Mouse (Mus musculus) embryonic facial prominence, embryonic 11.5 days (tissue): ENCODE data around the gene Ctnnbip1. TPM values are rescaled to one million over a fixed set of nuclear protein-coding genes. Genes with fewer than 3 reads are reported as not detected.
A peak's percentile ranks its signal among the peaks of the same experiment; 100 is the strongest.

ENCODE experiments used
- ATAC-seq: fragments of 200-750 bp; cut with Nextera tagmentation; replicated peaks from 2 replicates; pipeline ENCODE4 v1.8.0; 2017; ENCODE audit warnings: low read depth; ENCODE audit not compliant: insufficient number of reproducible peaks, low FRiP score, low TSS enrichment
- DNase-seq: peaks from one replicate; pipeline ENCODE4 v3.0.0-alpha.2; 2015; ENCODE audit warnings: low spot score
- H3K27ac ChIP-seq: fragments of 300-500 bp; sonication (generic); replicated peaks from 2 replicates; pipeline ENCODE4 v1.5.1; 2014; ENCODE audit warnings: mild to moderate bottlenecking, low read depth, low read length, control low read depth
- H3K27me3 ChIP-seq: fragments of 300-500 bp; sonication (generic); 2 replicates; pipeline ENCODE4 v1.6.1; 2014; ENCODE audit warnings: mild to moderate bottlenecking, low read length, moderate library complexity, mixed read lengths; ENCODE audit not compliant: control insufficient read depth, insufficient read depth
- H3K36me3 ChIP-seq: fragments of 300-500 bp; sonication (generic); replicated peaks from 2 replicates; pipeline ENCODE4 v1.6.1; 2014; ENCODE audit warnings: low read depth, mild to moderate bottlenecking, low read length, moderate library complexity, mixed read lengths; ENCODE audit not compliant: control insufficient read depth, insufficient read depth
- H3K4me1 ChIP-seq: fragments of 300-500 bp; sonication (generic); 2 replicates; pipeline ENCODE4 v1.6.1; 2014; ENCODE audit warnings: low read length, mixed read lengths; ENCODE audit not compliant: control insufficient read depth, insufficient read depth
- H3K4me2 ChIP-seq: fragments of 300-500 bp; sonication (generic); 2 replicates; pipeline ENCODE4 v1.6.1; 2014; ENCODE audit warnings: low read depth, mild to moderate bottlenecking, control low read depth, low read length, moderate library complexity
- H3K4me3 ChIP-seq: fragments of 300-500 bp; sonication (generic); 2 replicates; pipeline ENCODE4 v1.5.1; 2014; ENCODE audit warnings: low read depth, low read length, control low read depth
- H3K9ac ChIP-seq: fragments of 300-500 bp; sonication (generic); replicated peaks from 2 replicates; pipeline ENCODE4 v1.6.1; 2014; ENCODE audit warnings: mild to moderate bottlenecking, control low read depth, low read length
- H3K9me3 ChIP-seq: fragments of 300-500 bp; sonication (generic); replicated peaks from 2 replicates; pipeline ENCODE4 v1.6.1; 2016; ENCODE audit warnings: mild to moderate bottlenecking, low read length, inconsistent platforms, mixed read lengths; ENCODE audit not compliant: control insufficient read depth
- WGBS: fragments of 180-500 bp; shearing (Covaris S2); extraction: QIAGEN DNeasy Blood & Tissue Kit; methylation state at CpG from one replicate; pipeline ENCODE4 v1.1.7; 2014; 5-methylcytosine and 5-hydroxymethylcytosine counted together
- polyA plus RNA-seq: library from polyadenylated mRNA; unstranded; fragments of >200 nt; fragmentation: Nextera tagmentation; extraction: Ambion mirVana; gene quantifications from 2 replicates; pipeline ENCODE4 v1.2.1, GENCODE M21; 2014

The Ctnnbip1 gene
- polyA plus RNA-seq, 1 experiment from 2014 or later = 68.8 TPM

- Histone ChIP-seq H3K9me3 (no peaks in the 10 kb centered on the region), H3K4me2 (peak overlapping the region; percentile 97), H3K27me3 (peaks cover 8% of the 10 kb centered on the region), H3K9ac (peak overlapping the region; percentile 89), H3K36me3 (no peaks in the 10 kb centered on the region), H3K4me1 (no peaks in the 10 kb centered on the region), H3K27ac (no peak overlapping the region), H3K4me3 (peak overlapping the region; percentile 75)
- under 1% methylated on average over 72 of the region's 72 CpGs for WGBS
- DNase-seq (peak; percentile 49), ATAC-seq (peak; percentile 60)
Measured at GRCm38 (mm10) chr4:149586783-149587595, 69.0 kb downstream of the Ctnnbip1 start.

- 2% methylated on average over 24 of the region's 24 CpGs for WGBS
- peak overlapping the region; percentile 89 for H3K9ac ChIP-seq
- peak overlapping the region; percentile 75 for H3K4me3 ChIP-seq
- H3K4me1 ChIP-seq = no peaks in the 10 kb centered on the region
- peaks cover 8% of the 10 kb centered on the region for H3K27me3 ChIP-seq
- ATAC-seq = peak; percentile 8; the same call in 1 of the 2 replicates
- H3K4me2 ChIP-seq = peak overlapping the region; percentile 97
- H3K36me3 ChIP-seq = no peaks in the 10 kb centered on the region
- H3K27ac ChIP-seq = no peak overlapping the region
- no peaks in the 10 kb centered on the region for H3K9me3 ChIP-seq
- DNase-seq = peak; percentile 30
Measured at GRCm38 (mm10) chr4:149587596-149588168, 69.6 kb downstream of the Ctnnbip1 start.

- no peak for ATAC-seq
- Histone ChIP-seq H3K4me2 (no peak overlapping the region), H3K9me3 (no peaks in the 10 kb centered on the region), H3K9ac (no peak overlapping the region), H3K27ac (no peak overlapping the region), H3K36me3 (no peaks in the 10 kb centered on the region), H3K4me3 (no peak overlapping the region), H3K27me3 (peaks cover 8% of the 10 kb centered on the region), H3K4me1 (no peaks in the 10 kb centered on the region)
- 90% methylated on average over 1 of the region's 1 CpGs for WGBS
- DNase-seq = no peak
Measured at GRCm38 (mm10) chr4:149590200-149590599, 72.2 kb downstream of the Ctnnbip1 start.

- DNase-seq (no peak), ATAC-seq (no peak)
- H3K27ac ChIP-seq = no peak overlapping the region
- no peak overlapping the region for H3K4me2 ChIP-seq
- no peaks in the 10 kb centered on the region for H3K36me3 ChIP-seq
- WGBS = 95% methylated on average over 2 of the region's 2 CpGs
- H3K27me3 ChIP-seq = peaks cover 8% of the 10 kb centered on the region
- H3K9ac ChIP-seq = no peak overlapping the region
- no peaks in the 10 kb centered on the region for H3K4me1 ChIP-seq
- no peak overlapping the region for H3K4me3 ChIP-seq
- no peaks in the 10 kb centered on the region for H3K9me3 ChIP-seq
Measured at GRCm38 (mm10) chr4:149591486-149591885, 73.5 kb downstream of the Ctnnbip1 start.

- DNase-seq (no peak), ATAC-seq (no peak)
- H3K9ac ChIP-seq = no peak overlapping the region
- H3K4me3 ChIP-seq = no peak overlapping the region
- no peaks in the 10 kb centered on the region for H3K9me3 ChIP-seq
- no peaks in the 10 kb centered on the region for H3K36me3 ChIP-seq
- no peaks in the 10 kb centered on the region for H3K27me3 ChIP-seq
- H3K4me2 ChIP-seq = no peak overlapping the region
- no peak overlapping the region for H3K27ac ChIP-seq
- H3K4me1 ChIP-seq = no peaks in the 10 kb centered on the region
- 79% methylated on average over 9 of the region's 9 CpGs for WGBS
Measured at GRCm38 (mm10) chr4:149594913-149595581, 77.0 kb downstream of the Ctnnbip1 start.

GRCm38 (mm10) chr4:149597641-149598208, 79.7 kb downstream of the Ctnnbip1 start:
- Histone ChIP-seq H3K36me3 (no peaks in the 10 kb centered on the region), H3K27me3 (no peaks in the 10 kb centered on the region), H3K27ac (no peak overlapping the region), H3K4me3 (no peak overlapping the region), H3K9me3 (no peaks in the 10 kb centered on the region), H3K4me1 (0 out of 2 replicates have a peak, but pooled peaks cover 2% of the 10 kb centered on the region), H3K4me2 (no peak overlapping the region), H3K9ac (no peak overlapping the region)
- WGBS = 78% methylated on average over 12 of the region's 12 CpGs
- ATAC-seq = no peak
- DNase-seq = no peak

GRCm38 (mm10) chr4:149599549-149599948, 81.5 kb downstream of the Ctnnbip1 start:
- H3K9me3 ChIP-seq = no peaks in the 10 kb centered on the region
- no peak overlapping the region for H3K4me2 ChIP-seq
- ATAC-seq (no peak), DNase-seq (no peak)
- H3K27ac ChIP-seq = no peak overlapping the region
- 90% methylated on average over 6 of the region's 6 CpGs for WGBS
- no peaks in the 10 kb centered on the region for H3K27me3 ChIP-seq
- no peaks in the 10 kb centered on the region for H3K36me3 ChIP-seq
- 0 out of 2 replicates have a peak, but pooled peaks cover 2% of the 10 kb centered on the region for H3K4me1 ChIP-seq
- no peak overlapping the region for H3K9ac ChIP-seq
- no peak overlapping the region for H3K4me3 ChIP-seq
